Mouse (Mus musculus) megakaryocyte, embryonic 14.5 days (primary cell): ENCODE measurements at regions not wholly inside any gene's neighbourhood (a gene's known extent, or its start where the extent isn't known, plus 50 kb on each side); places are given as distances from the start of the nearest gene placed in this dataset.

Source experiments
- FLI1 ChIP-seq: IDR thresholded peaks from 2 replicates; pipeline ENCODE4 v1.6.1; 2012; ENCODE audit warnings: low read length, inconsistent platforms, mixed read lengths
- GATA1 ChIP-seq: IDR thresholded peaks from 3 replicates; pipeline ENCODE4 v1.6.1; 2012; ENCODE audit warnings: mixed read lengths, low read length, inconsistent platforms, borderline replicate concordance

- TF ChIP-seq FLI1: no peak
- no peak for TF ChIP-seq GATA1
Measured at GRCm38 (mm10) chr13:35502147-35502522, 157.5 kb upstream of the Cdyl start.
